Mouse (Mus musculus) stomach, postnatal 0 days (tissue): ENCODE data around the gene Stoml1. TPM values are rescaled to one million over a fixed set of nuclear protein-coding genes. Genes with fewer than 3 reads are reported as not detected.
"Not testable (repeated sequence)": the region's sequence is repeated elsewhere in the genome, so short reads cannot be mapped to it uniquely, and the experiment has no call there.

Source experiments
- ATAC-seq: fragments of 200-750 bp; cut with Nextera tagmentation; 2 replicates; pipeline ENCODE4 v1.8.0; 2017; ENCODE audit not compliant: low FRiP score, low TSS enrichment
- DNase-seq: peaks from one replicate; pipeline ENCODE4 v3.0.0-alpha.2; 2016; ENCODE audit warnings: low spot score
- H3K27ac ChIP-seq: fragments of 300-500 bp; sonication (generic); replicated peaks from 2 replicates; pipeline ENCODE4 v1.5.1; 2014; ENCODE audit warnings: mild to moderate bottlenecking, control low read depth
- H3K27me3 ChIP-seq: fragments of 300-500 bp; sonication (generic); 2 replicates; pipeline ENCODE4 v1.6.1; 2014; ENCODE audit warnings: low read length; ENCODE audit not compliant: control insufficient read depth, insufficient read depth
- H3K36me3 ChIP-seq: fragments of 300-500 bp; sonication (generic); 2 replicates; pipeline ENCODE4 v1.6.1; 2014; ENCODE audit warnings: low read length, mixed read lengths; ENCODE audit not compliant: control insufficient read depth, insufficient read depth
- H3K4me1 ChIP-seq: fragments of 300-500 bp; sonication (generic); replicated peaks from 2 replicates; pipeline ENCODE4 v1.6.1; 2014; ENCODE audit warnings: antibody characterized with exemption; ENCODE audit not compliant: control insufficient read depth, insufficient read depth
- H3K4me2 ChIP-seq: fragments of 300-500 bp; sonication (generic); replicated peaks from 2 replicates; pipeline ENCODE4 v1.6.1; 2014; ENCODE audit warnings: low read depth, mild to moderate bottlenecking, control low read depth, moderate library complexity
- H3K4me3 ChIP-seq: fragments of 300-500 bp; sonication (generic); 2 replicates; pipeline ENCODE4 v1.5.1; 2014; ENCODE audit warnings: low read depth, low read length, control low read depth
- H3K9ac ChIP-seq: fragments of 300-500 bp; sonication (generic); 2 replicates; pipeline ENCODE4 v1.6.1; 2014; ENCODE audit warnings: mild to moderate bottlenecking, low read length, control low read depth, mixed read lengths
- H3K9me3 ChIP-seq: fragments of 300-500 bp; sonication (generic); 2 replicates; pipeline ENCODE4 v1.6.1; 2016; ENCODE audit warnings: low read length; ENCODE audit not compliant: control insufficient read depth
- CTCF ChIP-seq: IDR thresholded peaks from 2 replicates; pipeline ENCODE4 v1.5.1; 2016; ENCODE audit warnings: antibody characterized with exemption, low read depth, mild to moderate bottlenecking, moderate library complexity
- EP300 ChIP-seq: optimal IDR thresholded peaks from 2 replicates; pipeline ENCODE3; 2016; ENCODE audit warnings: antibody characterized with exemption
- WGBS: fragments of 180-500 bp; shearing (Covaris S2); extraction: QIAGEN DNeasy Blood & Tissue Kit; methylation state at CpG from one replicate; pipeline ENCODE4 v1.1.7; 2014; 5-methylcytosine and 5-hydroxymethylcytosine counted together
- polyA plus RNA-seq: library from polyadenylated mRNA; unstranded; fragments of >200 nt; fragmentation: Nextera tagmentation; extraction: Ambion mirVana; gene quantifications from 2 replicates; pipeline ENCODE4 v1.2.1, GENCODE M21; 2015

Stoml1 gene
- polyA plus RNA-seq, 1 experiment from 2014 or later = 20.4 TPM

DNA sequence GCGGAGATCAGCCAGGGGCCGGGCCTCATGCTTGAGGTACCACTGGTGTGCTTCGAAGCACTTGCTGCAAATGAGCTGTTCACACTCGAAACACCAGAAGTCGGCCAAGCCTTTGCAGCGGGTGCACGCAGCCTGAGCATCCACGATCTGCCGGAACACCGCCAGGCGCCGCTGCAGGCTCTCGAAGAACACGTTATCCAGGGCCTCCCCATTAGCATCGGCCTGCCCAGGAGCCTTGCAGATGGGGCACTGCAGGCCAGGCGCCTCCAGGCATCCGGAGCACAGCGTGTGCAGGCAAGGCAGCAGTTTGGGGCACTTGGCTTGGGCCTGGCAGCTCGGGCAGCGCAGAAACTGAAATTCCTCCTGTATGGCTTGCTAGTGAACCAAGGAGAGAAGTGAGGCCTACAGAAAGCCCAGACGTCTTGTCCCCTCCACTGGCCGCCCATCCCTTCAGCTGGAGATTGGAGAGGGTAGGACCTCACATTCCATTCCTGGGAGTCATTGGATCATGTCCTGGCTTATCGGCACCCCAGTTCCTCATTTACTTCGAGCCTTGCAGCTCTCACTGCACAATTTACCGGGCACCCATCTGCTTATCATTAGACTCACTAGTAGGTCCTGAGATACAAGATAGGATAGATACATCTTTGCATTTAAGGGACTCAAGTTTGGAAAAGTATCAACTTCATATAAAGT, 5.8 kb upstream of the Stoml1 start:
- Histone ChIP-seq H3K9me3 (no peaks in the 10 kb centered on the region), H3K27ac (peak overlapping the region; percentile 78), H3K4me2 (peak overlapping the region; percentile 54), H3K4me3 (peak overlapping the region; percentile 27), H3K36me3 (0 out of 2 replicates have a peak, but pooled peaks cover 2% of the 10 kb centered on the region), H3K4me1 (peaks cover 7% of the 10 kb centered on the region), H3K9ac (peak overlapping the region; percentile 57), H3K27me3 (no peaks in the 10 kb centered on the region)
- WGBS = 11% methylated on average over 25 of the region's 25 CpGs
- DNase-seq (peak; percentile 87), ATAC-seq (peak; percentile 77; the same call in 1 of the 2 replicates)
- TF ChIP-seq CTCF = peak; percentile 92
- TF ChIP-seq EP300 = no peak

DNA sequence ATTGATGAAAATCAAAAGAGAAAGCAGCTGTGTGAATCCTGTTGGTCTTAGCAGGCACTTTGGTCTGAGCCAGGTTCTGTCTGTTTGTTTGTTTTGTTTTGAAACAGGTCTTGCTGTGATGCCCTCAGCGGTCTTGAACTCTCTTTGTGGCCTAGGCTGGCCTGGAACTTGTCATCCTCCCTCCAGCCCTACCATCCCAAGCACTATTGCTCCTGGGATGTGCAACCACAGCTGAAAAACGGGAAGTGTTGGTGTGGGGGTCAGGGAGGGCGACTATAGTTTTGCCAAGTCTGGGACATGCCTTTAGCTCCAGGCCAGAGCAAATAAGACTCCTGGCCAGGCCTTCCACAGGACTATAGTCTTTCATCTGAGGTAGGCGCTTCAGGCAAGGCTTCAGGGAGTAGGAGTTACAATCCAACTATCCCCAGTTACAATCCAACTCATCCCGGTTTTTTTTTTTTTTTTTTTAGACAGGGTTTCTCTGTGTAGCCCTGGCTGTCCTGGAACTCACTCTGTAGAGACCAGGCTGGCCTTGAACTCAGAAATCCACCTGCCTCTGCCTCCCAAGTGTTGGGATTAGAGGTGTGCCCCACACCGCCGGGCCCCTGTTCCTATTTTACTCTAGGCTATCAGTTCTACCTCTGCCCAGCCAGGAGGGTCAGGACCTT, 4.1 kb upstream of the Stoml1 start:
- peak overlapping the region; percentile 94 for H3K27ac ChIP-seq
- H3K4me3 ChIP-seq = peak overlapping the region; percentile 56
- H3K9ac ChIP-seq = peak overlapping the region; percentile 71
- H3K36me3 ChIP-seq = 0 out of 2 replicates have a peak, but pooled peaks cover 2% of the 10 kb centered on the region
- WGBS = 22% methylated on average over 7 of the region's 7 CpGs
- DNase-seq (no peak), ATAC-seq (no peak)
- H3K4me1 ChIP-seq = peaks cover 7% of the 10 kb centered on the region
- TF ChIP-seq EP300 (no peak), CTCF (no peak)
- no peaks in the 10 kb centered on the region for H3K9me3 ChIP-seq
- H3K27me3 ChIP-seq = no peaks in the 10 kb centered on the region
- peak overlapping the region; percentile 80 for H3K4me2 ChIP-seq

DNA sequence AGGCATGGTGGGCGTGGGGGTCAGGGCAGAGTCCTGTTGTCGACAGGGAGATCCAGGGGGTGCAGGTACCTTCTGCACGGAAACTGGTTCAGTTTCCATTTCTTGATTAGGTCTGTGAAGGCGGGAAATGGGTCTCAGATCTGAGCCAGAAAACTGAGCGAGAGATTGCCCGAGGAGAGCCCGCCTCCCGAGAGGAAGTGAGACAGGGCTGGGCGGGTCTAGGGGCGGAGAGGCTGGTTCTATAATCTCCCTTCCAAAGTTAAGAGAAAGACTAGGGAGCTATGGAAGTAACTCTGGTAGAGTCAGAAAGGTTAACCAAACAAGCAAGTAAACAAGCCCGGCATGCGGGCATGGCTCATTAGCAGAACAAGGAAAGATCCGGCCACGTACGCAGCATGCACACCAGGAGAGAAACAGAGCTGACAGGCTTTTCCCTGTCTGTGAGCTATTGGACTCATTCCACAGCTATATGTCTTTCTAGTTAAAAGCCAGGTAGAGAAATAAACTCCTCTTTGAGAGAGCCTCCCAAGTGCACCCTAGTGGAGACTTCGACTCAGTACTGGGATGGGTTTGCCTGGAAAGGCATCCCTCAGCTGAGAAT, 3.3 kb upstream of the Stoml1 start, which contains the start of gene Pml:
Gene Pml (minus strand): TSS at position 195 of the 601 bp plus-strand sequence.
- Histone ChIP-seq H3K4me2 (peak within 1 kb of the TSS; percentile 80), H3K9me3 (no peaks in the 10 kb centered on the region), H3K9ac (peak within 1 kb of the TSS; percentile 71), H3K4me3 (peak within 1 kb of the TSS; percentile 56), H3K36me3 (0 out of 2 replicates have a peak, but pooled peaks cover 2% of the 10 kb centered on the region), H3K4me1 (peaks cover 7% of the 10 kb centered on the region), H3K27me3 (no peaks in the 10 kb centered on the region), H3K27ac (peak within 1 kb of the TSS; percentile 94)
- TF ChIP-seq CTCF = peak; percentile 66
- no peak for TF ChIP-seq EP300
- under 1% methylated on average over 16 of the region's 16 CpGs for WGBS
- peak; percentile 85 for DNase-seq
- peak; percentile 69 for ATAC-seq

DNA sequence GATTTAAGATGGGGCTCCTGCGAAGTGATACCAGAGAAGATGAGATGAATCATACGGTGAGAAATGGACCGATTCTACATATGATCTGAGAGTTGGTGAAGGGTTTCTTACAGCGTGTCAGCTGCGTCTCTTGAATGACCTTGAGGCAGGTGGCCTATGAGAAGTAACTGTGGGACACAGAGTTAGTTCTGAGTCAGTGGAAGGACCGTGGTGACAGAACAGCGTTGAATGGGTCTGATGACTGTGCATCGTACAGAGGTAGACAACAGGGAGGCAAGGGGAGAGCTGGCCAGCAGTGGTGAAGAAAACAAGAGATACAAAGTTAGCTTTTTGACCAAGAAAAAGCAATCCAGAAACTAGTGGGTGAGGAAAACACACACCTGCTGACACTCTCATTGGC, 2.6 kb upstream of the Stoml1 start:
- TF ChIP-seq CTCF = no peak
- no peak for TF ChIP-seq EP300
- DNase-seq = no peak
- Histone ChIP-seq H3K4me3 (no peak overlapping the region; the same call in 1 of the 2 replicates), H3K27ac (peak overlapping the region; percentile 94), H3K4me2 (peak overlapping the region; percentile 80), H3K36me3 (0 out of 2 replicates have a peak, but pooled peaks cover under 1% of the 10 kb centered on the region), H3K4me1 (peaks cover 7% of the 10 kb centered on the region), H3K9ac (no peak overlapping the region), H3K9me3 (no peaks in the 10 kb centered on the region), H3K27me3 (no peaks in the 10 kb centered on the region)
- no peak for ATAC-seq
- WGBS = 69% methylated on average over 8 of the region's 8 CpGs

DNA sequence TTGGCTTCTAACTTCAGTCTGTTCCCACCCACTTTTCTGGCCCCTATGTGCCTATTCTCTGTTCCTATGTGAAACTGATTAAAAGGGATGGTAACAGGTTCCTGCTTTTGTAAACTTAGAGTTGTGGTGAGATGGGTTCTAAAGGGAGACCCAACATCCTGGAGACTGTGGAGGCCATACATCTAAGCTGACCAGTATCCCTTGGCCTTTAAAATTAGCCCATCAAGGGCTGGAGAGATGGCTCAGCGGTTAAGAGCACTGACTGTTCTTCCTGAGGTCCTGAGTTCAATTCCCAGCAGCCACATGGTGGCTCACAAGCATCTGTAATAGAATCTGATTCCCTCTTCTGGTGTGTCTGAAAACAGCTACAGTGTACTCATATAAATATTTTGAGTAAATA, 2.2 kb upstream of the Stoml1 start:
- WGBS = 88% methylated on average over 1 of the region's 1 CpGs
- not testable (repeated sequence) for H3K27me3 ChIP-seq, DNase-seq, H3K9ac ChIP-seq, H3K9me3 ChIP-seq, H3K4me3 ChIP-seq, ATAC-seq, H3K4me2 ChIP-seq, H3K36me3 ChIP-seq, H3K4me1 ChIP-seq
- H3K27ac ChIP-seq = peak overlapping the region; percentile 94

DNA sequence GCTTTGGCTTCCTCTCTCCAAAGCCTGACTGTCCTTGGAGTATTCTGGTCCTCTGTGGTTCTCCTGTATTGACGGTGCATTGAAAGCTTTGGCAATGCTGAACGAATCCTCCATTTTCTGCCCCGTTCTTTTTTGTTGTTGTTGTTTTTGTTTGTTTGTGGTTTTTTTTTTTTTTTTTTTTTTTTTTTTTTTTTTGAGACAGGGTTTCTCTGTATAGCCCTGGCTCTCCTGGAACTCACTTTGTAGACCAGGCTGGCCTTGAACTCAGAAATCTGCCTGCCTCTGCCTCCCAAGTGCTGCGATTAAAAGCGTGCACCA, 800 bp downstream of the Stoml1 start:
- DNase-seq = not testable (repeated sequence)
- peak overlapping the region; percentile 80; the same call in 1 of the 2 replicates for H3K27ac ChIP-seq

More for the DNA sequence above, 800 bp downstream of the Stoml1 start:
- WGBS = 59% methylated on average over 5 of the region's 5 CpGs
- peak overlapping the region; percentile 72 for H3K9ac ChIP-seq
- H3K27me3 ChIP-seq, H3K4me1 ChIP-seq, H3K9me3 ChIP-seq, ATAC-seq: not testable (repeated sequence)
- peak overlapping the region; percentile 66 for H3K4me2 ChIP-seq
- peak overlapping the region; percentile 73 for H3K4me3 ChIP-seq
- peaks cover 10% of the 10 kb centered on the region for H3K36me3 ChIP-seq
